Mouse (Mus musculus): ENCODE measurements at regions not wholly inside any gene's neighbourhood (a gene's known extent, or its start where the extent isn't known, plus 50 kb on each side); places are given as distances from the start of the nearest gene placed in this dataset.

GRCm38 (mm10) chr13:60319268-60319667 is 142.1 kb upstream of the Gas1 start:
- no peak for TF ChIP-seq CTCF (IDR thresholded peaks at IDR 0.05; ENCODE audit: low read depth)
- TF ChIP-seq EP300 (IDR thresholded peaks at IDR 0.05; ENCODE audit: low read depth): no peak

Measured in liver, postnatal 0 days (tissue).